Mouse (Mus musculus) 3T3-L1 (cell line): ENCODE results near the gene Eddm3b.
A peak's percentile ranks its signal among the peaks of the same experiment; 100 is the strongest.

Experiments
- DNase-seq: peaks from one replicate; pipeline ENCODE4 v3.0.0-alpha.2; 2015; ENCODE audit warnings: low read depth, low spot score

Gene Eddm3b

DNA sequence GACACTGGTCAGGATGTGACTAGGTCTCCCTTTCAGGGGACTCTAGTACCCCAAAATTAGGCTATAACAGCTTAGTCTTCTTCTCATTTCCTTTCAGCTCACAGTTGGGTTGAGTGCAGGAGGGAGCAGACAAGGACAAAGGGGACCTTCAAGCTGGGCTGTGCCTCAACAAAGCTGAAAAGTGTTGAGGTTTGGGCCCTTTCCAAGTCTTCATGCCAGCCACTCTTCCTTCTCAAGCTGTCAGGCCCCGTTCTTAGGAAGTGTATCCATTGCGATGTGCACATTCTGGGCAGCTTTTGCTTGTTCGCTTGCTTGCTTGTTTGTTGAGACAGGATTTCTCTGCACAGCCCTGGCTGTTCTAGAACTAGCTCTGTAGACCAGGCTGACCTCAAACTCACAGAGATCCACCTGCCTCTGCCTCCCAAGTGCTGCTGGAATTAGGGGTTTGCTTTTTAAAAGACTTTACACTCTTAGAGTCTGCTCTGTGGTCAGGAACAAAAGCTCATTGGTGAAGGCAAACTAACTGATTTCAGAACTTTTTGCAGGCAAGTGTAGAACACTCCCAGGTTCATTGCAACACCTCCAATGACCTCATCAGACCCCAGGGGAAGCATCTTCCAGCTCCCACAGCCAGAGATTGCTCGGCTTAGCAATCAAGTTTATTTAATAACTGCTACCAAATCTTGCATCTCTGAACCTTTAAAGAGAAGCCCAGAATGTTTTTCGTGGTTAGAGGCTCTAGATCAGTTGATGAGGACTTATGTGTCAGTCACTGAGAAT lies 19.9 kb upstream of the Eddm3b start:
- DNase-seq = no peak

DNA sequence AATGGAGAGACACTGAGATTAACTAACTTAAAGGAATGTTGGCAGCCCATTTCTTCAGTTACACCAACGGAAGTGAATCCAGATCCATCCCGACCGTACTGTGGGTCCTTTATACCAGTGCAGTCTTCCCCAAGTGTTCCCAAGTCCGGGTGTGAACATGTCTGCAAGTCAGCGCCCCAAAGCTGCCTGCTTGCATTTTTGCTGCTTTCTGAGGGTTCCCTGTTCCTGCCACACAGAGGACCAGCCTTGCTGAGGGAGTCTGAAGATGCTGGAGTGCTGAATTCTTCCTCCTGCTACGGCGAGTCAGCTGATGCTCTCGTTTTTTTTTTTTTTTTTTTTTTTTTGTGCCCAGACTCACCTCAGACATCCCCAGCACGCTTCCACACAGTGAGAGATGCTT lies 19.3 kb upstream of the Eddm3b start:
- no peak for DNase-seq

DNA sequence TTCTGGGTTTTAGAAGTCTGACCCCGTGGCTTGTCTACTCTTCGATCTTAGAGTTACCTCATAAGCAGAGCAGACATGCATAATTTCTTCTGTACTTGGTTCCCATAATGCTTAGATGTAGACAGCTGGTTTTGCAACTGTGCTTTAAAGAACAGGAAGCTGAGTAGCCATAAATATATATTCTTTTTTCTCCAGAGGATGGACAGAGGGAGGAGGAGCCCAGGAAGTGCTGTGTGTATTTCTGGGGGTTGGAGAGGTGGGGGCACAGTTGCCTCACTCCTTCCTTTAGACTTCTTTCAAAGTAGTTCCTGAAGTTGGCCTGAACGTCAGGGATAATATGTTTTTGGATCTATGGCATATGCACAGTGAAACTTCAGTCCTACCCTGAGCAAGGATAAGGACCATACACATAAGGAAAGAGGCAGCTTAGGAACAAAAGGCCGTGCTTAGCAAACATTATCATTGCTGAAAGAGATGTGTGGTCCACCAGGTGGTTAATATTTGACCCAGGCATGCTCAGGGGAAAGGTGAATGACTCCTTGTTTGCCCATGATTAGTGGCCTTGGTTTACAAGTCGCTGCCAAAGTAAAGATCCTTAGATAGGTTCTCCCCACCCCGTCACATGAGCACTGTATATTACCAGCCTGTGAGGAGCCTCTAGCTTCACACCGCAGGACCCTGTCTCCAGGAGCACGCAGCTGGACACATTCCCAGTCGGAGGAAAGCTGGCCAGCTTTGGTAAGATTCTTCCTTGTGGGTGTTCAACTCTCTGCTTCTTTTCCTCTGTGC lies 18.3 kb upstream of the Eddm3b start:
- no peak for DNase-seq

DNA sequence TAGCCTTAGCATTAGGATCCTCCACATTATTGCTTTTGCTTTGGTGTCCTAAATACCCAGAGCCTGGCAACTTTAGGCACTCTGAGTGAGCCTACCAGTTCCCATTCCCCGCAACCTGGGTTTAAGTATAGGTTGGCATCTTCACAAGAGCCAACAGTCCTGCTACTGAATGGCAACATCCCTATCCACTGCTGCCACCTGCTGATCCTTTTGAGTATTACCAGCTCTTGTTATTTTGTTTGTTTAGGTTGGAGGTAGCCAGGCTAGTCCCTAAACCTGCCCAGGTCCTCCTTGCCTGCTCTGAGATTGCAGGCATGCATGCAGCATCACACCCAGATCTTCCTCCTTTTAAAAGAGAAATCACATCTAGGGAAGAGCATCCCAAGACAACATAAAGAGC lies 15.9 kb upstream of the Eddm3b start:
- peak; percentile 65 for DNase-seq

DNA sequence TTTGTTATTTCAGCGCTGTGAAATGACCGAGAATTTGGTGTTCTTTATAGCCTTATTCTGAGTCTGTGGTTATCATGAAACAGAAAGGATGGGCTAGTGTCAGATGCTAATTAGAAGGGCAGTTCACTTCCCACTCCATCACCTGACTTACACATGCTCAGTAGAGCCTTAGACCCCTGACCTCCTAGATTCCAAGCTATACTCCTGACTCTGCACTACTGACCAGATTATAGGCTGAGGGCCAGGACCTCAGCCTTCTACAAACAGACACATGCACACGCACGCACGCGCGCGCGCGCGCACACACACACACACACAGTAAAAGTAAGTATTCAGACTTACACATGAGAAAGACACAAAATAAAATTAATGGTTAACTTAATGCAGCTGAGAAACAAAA lies 15.3 kb upstream of the Eddm3b start:
- DNase-seq = no peak

DNA sequence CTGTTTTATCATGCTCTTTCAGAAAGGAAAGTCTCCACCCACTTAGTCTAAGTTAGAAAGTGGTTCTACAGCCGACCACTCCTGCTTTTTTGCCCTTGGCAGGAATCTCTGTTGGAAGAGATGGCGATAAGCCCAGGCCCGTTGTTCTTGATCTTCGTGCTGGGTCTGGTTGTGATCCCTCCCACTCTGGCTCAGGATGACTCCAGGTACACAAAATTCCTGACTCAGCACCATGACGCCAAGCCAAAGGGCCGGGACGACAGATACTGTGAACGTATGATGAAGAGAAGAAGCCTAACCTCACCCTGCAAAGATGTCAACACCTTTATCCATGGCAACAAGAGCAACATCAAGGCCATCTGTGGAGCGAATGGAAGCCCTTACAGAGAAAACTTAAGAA lies 12.9 kb upstream of the Eddm3b start:
- no peak for DNase-seq

DNA sequence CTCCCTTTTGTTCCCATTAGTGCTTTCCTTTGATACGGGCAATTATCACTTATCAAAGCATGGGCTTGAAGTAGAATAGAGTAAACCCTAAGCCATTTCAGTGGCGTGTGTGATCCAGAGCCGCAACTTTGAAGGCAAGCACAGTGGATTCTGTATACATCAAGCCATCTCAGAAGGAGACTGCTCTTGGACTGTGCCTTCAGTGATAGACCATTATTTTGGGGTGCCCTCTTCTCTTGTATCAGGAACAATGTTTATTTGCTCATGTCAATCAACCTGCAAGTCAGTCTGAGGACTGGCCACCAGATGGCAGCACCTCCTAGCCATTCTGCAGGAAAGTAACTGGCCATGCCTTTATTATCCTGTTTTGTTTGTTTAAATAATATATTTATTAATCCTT lies 11.0 kb upstream of the Eddm3b start:
- peak; percentile 80 for DNase-seq

DNA sequence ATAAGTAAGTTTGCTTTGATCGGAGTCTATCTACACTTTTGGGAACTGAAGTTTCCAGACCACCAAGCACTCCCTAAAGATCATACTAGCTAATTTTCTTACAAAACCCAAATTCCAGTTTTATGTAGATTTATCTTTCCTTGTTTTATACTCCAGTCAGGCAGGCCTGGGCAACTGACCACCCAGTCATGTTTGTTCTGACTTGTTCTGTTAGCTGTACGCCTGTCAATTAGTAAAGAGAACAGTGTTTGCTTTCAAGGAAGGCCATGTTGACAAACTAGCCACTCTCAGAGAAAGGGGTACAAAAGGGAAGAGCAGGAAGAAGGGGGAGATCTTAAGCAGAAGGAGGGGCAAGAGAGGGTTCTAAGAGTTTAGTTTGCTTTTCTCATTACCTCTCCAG lies 9.9 kb upstream of the Eddm3b start:
- no peak for DNase-seq

DNA sequence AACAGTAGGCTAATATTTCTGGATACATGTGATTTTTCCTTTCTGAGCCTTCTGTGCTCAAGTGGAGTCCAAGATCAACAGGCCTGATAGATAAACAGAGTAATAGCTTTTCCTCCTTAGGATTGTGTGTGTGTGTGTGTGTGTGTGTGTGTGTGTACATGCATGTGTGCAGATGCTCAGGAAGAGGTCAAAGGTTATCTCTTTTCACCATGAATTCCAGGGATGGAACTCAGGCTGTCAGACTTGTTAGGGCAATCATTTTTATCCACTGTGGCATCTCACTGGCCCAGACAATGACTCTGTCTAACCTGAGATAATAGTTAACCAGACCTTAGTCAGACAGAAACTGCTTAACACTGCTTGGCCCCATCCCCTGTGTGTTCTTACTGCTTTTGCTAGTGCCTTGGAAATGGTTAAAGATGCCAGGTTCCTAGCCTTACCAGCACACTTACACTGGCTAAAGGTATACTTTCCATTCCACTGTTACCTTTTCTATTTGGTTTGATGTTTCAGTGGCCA lies 7.7 kb upstream of the Eddm3b start:
- no peak for DNase-seq

DNA sequence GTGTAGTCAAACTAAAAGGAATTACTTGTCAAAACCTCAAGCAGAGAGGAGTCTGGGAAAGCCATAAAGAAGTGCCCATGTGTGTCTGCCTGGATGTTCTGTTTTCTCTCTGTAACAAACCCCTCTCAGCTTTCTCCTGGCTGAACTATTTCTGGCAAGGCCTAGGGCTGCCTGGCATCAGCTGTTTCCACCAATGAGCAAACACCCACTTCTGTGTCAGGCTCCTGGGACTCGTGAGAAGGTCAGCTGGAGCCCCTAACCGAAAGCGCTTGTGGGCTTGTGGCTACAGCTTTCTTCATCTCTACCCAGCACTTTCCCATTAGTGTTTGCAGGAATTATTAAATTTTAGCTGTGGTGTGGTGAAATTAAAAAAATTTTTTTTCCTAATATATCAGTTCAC lies 2.3 kb upstream of the Eddm3b start:
- no peak for DNase-seq

DNA sequence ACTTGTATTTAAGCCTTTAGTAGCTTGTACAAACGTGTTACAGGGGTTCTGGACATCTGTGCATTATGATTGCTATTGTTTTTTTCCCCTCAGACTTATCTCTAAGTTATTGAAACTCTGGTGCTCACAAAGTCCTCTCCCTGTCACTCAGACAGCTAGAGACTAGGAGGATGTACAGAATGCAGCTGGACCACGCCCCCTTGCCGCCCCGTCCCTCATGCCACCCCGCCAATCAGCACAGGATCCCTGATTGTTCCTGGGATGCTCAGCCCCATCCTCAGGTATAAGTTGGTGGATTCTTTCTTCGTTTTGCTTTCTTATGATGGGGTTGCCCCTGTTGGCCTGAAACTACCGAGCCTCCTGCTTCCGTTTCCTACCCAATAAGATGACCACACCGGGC lies 750 bp upstream of the Eddm3b start:
- DNase-seq = no peak

DNA sequence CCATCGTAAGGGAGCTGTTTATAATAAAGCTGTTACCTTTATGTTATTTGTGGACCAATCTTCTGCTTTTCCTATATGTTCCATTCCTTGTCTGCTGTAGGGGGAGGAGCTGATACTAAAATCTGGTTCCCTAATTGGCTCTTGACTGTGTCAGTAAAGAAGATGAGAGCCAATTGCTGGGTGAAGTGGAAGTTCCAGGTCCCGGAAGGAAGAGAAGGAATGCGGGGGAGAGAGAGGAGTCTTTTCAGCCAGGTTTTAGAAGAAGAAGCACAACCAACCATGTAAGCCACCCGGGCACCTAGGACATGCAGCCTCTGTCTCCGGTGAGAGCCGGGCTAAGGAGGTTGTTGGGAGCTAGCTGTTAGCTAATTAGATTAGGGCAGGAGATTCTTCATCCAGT lies 11.5 kb downstream of the Eddm3b start:
- DNase-seq = peak; percentile 45

DNA sequence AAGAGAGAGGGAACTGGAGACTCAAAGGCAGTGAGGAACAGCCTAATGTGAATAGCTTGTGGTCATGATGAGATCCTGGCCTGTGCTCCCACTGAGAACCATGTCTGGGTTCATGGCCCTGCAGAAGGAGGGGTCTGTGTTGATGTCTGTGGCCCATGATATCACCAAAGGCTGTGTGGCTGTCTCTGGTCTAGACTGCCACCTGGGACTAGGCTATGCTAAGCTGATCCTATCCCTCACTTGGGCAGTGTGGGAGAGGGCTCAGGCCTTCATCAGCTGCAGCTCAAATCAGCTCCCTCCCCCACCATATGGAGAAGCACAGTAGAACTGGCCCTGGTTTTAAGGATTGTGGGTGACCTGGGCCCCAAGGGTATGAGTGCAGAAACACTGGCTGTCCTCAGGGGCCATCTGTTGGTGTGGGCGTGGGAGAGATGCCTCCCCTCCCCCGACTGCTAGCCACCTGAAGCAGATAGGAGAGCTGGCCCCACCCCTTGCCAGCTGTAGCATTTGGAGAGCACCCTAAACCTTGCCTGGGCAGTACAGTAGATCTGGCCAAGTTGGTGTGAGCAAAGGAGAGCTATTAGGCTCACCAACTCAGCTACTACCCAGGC lies 13.5 kb downstream of the Eddm3b start:
- no peak for DNase-seq

DNA sequence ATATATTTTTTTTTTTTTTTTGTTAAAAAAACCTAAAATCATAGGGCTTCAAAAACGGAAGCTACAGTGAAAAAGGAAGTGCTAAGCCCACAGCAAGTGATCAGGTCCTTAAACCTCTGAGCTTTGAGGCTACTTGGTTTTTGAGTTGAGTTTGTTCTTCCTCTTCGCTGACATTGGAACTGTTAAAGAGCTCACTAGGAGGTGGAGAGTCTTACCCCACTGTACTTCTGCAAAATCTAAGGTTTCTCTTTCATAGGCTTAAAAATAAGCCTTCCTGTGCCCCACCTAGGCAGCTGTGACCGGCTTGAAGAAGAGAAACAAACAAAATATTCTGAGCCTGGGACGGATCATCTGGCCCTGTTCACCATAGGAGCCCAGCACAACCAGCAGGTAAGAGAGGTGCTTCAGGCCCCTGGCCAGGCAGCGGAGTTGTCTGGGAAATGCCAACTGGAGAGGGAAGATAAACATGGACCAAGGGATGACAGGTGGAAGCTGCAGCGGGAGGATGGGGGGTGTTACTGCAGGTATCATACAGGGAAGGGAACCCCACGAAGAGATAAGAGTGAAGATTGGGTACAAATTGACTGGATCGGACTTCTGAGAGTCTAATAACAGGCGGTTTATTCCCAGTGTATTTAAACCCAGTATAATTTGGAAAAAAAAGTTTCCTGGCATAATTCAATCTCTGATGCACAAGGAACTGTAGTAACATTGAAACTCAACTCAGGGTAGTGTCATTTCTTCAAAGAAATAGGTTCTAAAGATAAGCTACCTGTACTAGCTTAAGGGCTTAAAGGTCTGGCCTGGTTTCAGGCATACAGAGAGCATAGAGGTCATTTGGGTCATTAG lies 14.8 kb downstream of the Eddm3b start:
- no peak for DNase-seq

DNA sequence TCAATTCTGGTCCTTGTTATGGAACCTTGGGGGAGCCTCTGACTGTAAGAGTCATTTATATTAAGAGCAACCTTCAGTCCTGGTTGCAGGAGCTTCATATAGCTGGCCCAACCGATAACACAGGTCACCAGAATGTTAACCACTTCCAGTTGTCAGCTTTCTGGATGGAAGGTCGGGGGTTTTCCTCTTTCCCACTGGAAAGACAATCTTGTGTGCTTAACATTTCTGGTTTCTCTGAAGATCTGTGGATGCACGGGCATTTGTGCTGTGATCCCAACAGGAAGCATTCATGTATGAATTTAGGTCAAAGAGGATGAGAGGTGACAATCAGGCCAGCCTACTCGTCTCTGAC lies 15.4 kb downstream of the Eddm3b start:
- DNase-seq = no peak

DNA sequence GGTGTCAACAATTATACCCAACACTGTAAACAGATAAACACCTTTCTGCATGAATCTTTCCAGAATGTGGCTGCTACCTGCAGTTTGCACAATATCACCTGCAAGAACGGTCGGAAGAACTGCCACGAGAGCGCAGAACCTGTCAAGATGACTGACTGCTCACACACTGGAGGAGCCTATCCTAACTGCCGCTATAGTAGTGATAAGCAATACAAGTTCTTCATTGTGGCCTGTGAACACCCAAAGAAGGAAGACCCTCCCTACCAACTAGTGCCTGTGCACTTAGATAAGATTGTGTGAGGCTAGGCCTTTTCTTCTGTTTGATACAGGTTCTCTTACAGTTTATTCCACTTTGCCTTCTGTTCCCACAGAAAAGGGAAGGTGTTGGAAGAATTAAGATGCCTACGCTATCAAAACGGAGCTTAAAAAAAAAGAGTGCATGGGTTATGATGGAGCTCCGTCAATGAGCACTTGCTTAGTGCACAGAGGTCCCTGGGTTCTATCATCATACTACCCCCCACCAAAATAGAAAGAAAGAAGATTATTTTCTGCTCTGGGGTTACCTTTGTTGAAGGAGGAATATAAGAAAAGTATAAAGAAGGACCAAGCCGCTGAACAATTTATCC lies 16.2 kb downstream of the Eddm3b start:
- DNase-seq = no peak

DNA sequence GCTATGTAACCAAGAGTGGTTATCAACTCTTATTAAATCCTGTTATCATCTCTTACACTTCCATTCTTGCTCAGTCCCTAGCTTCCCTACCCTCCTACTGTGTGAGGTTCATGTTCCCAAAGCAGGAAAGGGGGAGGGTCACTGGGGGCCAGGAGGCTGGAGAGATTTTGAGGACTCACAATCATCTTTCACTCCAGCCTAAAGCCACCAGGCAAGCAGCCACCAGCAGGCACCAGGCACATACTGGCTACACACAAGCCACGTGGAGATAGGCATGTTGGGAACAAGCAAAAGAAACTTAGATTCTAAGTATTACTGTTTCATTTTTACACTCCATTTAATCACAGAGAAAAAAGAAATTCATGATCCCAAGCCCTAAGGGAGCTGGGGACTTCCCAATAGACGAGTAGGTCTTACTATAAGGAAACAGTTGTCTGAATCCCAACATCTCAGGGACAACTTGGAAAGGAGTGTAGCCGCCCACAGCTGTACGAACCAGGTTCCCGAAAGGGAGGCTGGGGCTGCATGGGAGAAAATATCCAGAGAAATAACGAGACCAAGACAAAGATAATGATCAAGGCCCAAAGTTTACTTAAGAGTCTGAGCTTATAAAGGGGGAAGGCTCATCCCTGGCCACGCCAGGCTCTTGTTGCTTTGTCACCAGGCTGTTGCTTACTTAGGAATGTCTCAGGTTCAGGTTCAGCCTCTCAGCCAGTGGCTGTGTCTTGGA lies 17.0 kb downstream of the Eddm3b start:
- no peak for DNase-seq

DNA sequence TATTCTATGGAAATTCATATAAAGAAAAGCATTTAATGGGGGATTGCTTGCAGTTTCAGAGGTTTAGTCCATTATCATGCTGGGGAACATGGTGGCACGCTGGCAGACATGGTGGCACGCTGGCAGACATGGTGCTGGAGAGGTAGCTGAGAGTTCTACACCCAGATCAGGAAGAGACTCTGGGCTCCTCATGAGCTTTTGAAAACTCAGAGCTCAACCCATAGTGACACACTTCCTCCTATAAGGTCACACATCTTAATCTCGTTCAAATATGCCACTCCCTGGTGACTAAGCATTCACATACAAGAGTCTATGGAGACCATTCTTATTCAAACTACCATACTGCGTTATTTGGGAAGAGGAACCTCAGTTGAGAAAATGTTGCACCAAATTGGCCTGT lies 18.1 kb downstream of the Eddm3b start:
- DNase-seq = no peak

DNA sequence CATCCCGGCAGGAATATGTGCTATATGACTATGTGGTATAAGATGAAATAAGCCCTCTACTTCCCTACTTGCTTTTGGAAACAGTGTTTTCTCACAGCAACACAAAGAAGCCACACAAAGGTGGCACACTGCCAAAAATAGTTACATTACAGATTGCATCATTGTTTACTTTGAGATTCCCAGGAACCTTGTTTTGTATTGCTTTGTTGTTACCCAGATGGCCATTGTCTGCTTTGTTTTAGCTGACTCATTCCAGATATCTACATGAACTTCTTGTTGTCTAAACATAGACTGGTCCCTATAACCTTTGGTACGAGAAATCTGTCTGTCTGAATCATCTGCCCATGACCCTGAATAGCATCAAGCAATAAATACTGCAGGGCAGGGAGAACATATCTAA lies 26.1 kb downstream of the Eddm3b start:
- peak; percentile 59 for DNase-seq

DNA sequence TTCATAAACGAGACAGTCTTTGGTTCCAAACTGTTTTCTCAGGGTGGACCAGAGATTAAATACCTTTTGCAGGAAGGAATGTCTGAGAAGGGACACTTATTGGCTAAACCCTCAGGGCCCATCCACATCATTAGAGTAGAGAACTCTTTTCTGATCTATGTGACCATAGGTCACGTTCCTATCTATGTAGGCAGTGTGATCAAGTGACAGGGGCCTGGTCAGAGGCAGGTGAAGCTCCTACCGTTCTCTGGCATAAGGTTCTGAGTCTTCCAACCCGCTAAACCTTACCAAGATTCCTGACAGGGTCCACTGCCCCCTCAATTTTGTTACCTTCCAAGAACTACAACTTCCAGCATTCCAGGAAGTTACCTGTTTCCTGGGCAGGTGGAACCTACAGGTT lies 27.9 kb downstream of the Eddm3b start:
- no peak for DNase-seq

DNA sequence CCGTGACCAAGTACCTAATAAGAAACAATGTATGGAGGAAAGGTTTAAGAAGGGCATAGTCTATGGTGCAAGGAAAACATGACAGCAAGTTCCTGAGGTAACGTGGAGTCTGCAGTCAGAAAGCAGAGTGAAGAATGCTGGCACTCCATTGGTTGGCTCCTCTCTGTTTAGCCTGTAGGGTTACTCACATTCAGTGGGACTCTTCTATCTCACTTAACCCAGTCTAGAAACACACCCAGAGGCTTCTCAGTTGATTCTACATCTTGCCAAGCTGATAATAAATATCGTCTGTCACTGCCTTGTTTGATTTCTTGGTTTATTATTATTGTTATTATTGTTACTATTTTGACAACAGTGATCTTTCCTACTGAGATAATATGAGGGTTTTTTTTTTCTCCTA lies 28.3 kb downstream of the Eddm3b start:
- no peak for DNase-seq
